In the genomic region with DNA sequence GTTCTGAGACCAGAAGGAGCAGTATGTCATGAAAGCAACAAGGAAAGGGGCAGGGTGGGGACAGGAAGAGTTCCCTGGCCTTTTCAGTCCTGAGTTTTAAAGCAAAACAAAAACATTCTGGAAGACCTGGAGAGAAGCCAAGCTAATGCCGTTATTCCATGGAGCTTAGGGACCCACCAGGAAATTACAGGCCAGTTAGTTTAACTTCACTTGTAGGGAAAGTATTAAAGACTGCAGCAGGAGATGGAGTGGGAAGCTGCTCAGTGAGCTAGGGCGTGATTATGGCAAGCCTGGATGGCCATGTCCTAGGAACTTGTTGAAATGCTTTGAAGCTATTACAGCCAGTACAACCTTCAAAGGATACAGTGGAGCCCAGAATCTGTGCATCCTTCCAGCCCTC, we compare ENCODE assay signal across 34 mouse cellular contexts. TPM values are rescaled to one million over a fixed set of nuclear protein-coding genes. Genes with fewer than 3 reads are reported as not detected.
A peak's percentile ranks its signal among the peaks of the same experiment; 100 is the strongest.
DNase-seq lines count a peak whose midpoint lies in the region; ATAC-seq and TF ChIP-seq lines count a peak whose summit lies in the region.
"Had no signal": no experiment of that assay in that cellular context is flagged by ENCODE, and none has a peak within 500 bp of the region (broad histone marks: within the 10 kb centered on the region; RNA-seq: fewer than 3 reads in every experiment).

No protein-coding gene starts in this region.

- no peak for ATAC-seq in embryonic facial prominence, embryonic 14.5 days (ENCODE audit: low read depth)
- no peak for ATAC-seq in lung, embryonic 14.5 days (ENCODE audit: insufficient read depth)
- ATAC-seq in limb, embryonic 14.5 days (ENCODE audit: low FRiP score, low read depth) = peak; percentile 55
- ATAC-seq: activated CD4-positive, CD25-positive, alpha-beta regulatory T cell, adult 4 months; hindbrain, postnatal 0 days; intestine, embryonic 15.5 days had no signal

- intact Hi-C loops in heart, postnatal 10 days (cut with DNase I) = no loop called here

- TF ChIP-seq CTCF in lung, embryonic 14.5 days (IDR thresholded peaks at IDR 0.05; ENCODE audit: low read depth) = no peak

- H3K4me2 ChIP-seq in embryonic facial prominence, embryonic 14.5 days (ENCODE audit: low read depth, low read length) = no peak overlapping the region
- H3K4me2 ChIP-seq in lung, embryonic 14.5 days = no peak overlapping the region
- no peak overlapping the region for H3K4me2 ChIP-seq in limb, embryonic 14.5 days (replicated peaks; ENCODE audit: low read depth, low read length, severe bottlenecking)
- H3K4me2 ChIP-seq: embryonic facial prominence, embryonic 12.5 days; heart, embryonic 13.5 days; hindbrain, embryonic 12.5 days; intestine, embryonic 15.5 days; liver, embryonic 11.5 days; midbrain, embryonic 11.5 days; neural tube, embryonic 13.5 days had no signal

- no peak overlapping the region for H3K4me3 ChIP-seq in embryonic facial prominence, embryonic 14.5 days (ENCODE audit: low read depth, low read length)
- no peak overlapping the region for H3K4me3 ChIP-seq in embryonic facial prominence, embryonic 10.5 days
- no peak overlapping the region for H3K4me3 ChIP-seq in lung, embryonic 14.5 days (ENCODE audit: low read depth, low read length)
- no peak overlapping the region for H3K4me3 ChIP-seq in limb, embryonic 14.5 days (replicated peaks; ENCODE audit: low read length)
- H3K4me3 ChIP-seq: embryonic facial prominence, embryonic 12.5 days; forebrain, embryonic 10.5 days; heart, embryonic 13.5 days; hindbrain, embryonic 12.5 days; intestine, embryonic 15.5 days; neural tube, embryonic 13.5 days had no signal

- H3K36me3 ChIP-seq in embryonic facial prominence, embryonic 14.5 days (ENCODE audit: control insufficient read depth, insufficient read depth, low read length) = no peaks in the 10 kb centered on the region
- no peaks in the 10 kb centered on the region for H3K36me3 ChIP-seq in embryonic facial prominence, embryonic 10.5 days (replicated peaks)
- H3K36me3 ChIP-seq in lung, embryonic 14.5 days (ENCODE audit: insufficient read depth) = no peaks in the 10 kb centered on the region
- H3K36me3 ChIP-seq in limb, embryonic 14.5 days (ENCODE audit: control insufficient read depth, insufficient read depth, low read length) = no peaks in the 10 kb centered on the region
- H3K36me3 ChIP-seq: embryonic facial prominence, embryonic 12.5 days; forebrain, embryonic 10.5 days; heart, embryonic 13.5 days; hindbrain, embryonic 12.5 days; intestine, embryonic 15.5 days; neural tube, embryonic 13.5 days had no signal

- no peak overlapping the region for H3K9ac ChIP-seq in embryonic facial prominence, embryonic 14.5 days (ENCODE audit: low read depth, low read length)
- no peak overlapping the region for H3K9ac ChIP-seq in lung, embryonic 14.5 days
- H3K9ac ChIP-seq in limb, embryonic 14.5 days (ENCODE audit: low read depth, low read length, severe bottlenecking) = no peak overlapping the region
- H3K9ac ChIP-seq: embryonic facial prominence, embryonic 12.5 days; heart, embryonic 13.5 days; hindbrain, embryonic 12.5 days; intestine, embryonic 15.5 days; neural tube, embryonic 13.5 days had no signal

- no peak for TF ChIP-seq POLR2A in limb, embryonic 14.5 days (IDR thresholded peaks at IDR 0.05; ENCODE audit: borderline replicate concordance, extremely low read depth, insufficient read depth, insufficient read length)

- DNase-seq in embryonic facial prominence, embryonic 14.5 days (ENCODE audit: low spot score) = peak; percentile 56
- DNase-seq in embryonic facial prominence, embryonic 10.5 days (ENCODE audit: low spot score) = no peak
- DNase-seq in heart, postnatal 10 days = peak; percentile 7 to 18
- no peak for DNase-seq in heart, adult 8-10 months (ENCODE audit: low spot score)
- DNase-seq in lung, embryonic 14.5 days = peak; percentile 65
- no peak for DNase-seq in lung, postnatal 25 days (ENCODE audit: low spot score)
- peak; percentile 82 for DNase-seq in limb, embryonic 14.5 days (ENCODE audit: low spot score)
- no peak for DNase-seq in thymus, postnatal 0 days (ENCODE audit: low spot score)
- DNase-seq: adrenal gland, adult 2 months; cerebellum, adult 8-10 months; cerebellum, postnatal 36 days; gastrocnemius, postnatal 10 days; kidney, adult 2 months; kidney, postnatal 36 days; lung, postnatal 14 days; right cerebral cortex, postnatal 4 days; thymus, adult 18-20 months; thymus, postnatal 36 days had no signal

- WGBS in embryonic facial prominence, embryonic 14.5 days = 45% methylated on average over 2 of the region's 2 CpGs
- 69% methylated on average over 2 of the region's 2 CpGs for WGBS in embryonic facial prominence, embryonic 10.5 days
- 49% methylated on average over 2 of the region's 2 CpGs for WGBS in lung, embryonic 14.5 days
- 17% methylated on average over 2 of the region's 2 CpGs for WGBS in limb, embryonic 14.5 days

- no peaks in the 10 kb centered on the region for H3K27me3 ChIP-seq in embryonic facial prominence, embryonic 14.5 days (replicated peaks; ENCODE audit: control insufficient read depth, insufficient read depth, low read length)
- no peaks in the 10 kb centered on the region for H3K27me3 ChIP-seq in embryonic facial prominence, embryonic 10.5 days (replicated peaks; ENCODE audit: low read depth, poor library complexity, severe bottlenecking)
- H3K27me3 ChIP-seq in lung, embryonic 14.5 days (ENCODE audit: insufficient read depth, low read length) = no peaks in the 10 kb centered on the region
- no peaks in the 10 kb centered on the region for H3K27me3 ChIP-seq in limb, embryonic 14.5 days (ENCODE audit: control insufficient read depth, insufficient read depth, low read length)
- H3K27me3 ChIP-seq: CH12.LX; embryonic facial prominence, embryonic 12.5 days; heart, embryonic 13.5 days; hindbrain, embryonic 12.5 days; intestine, embryonic 15.5 days; neural tube, embryonic 13.5 days had no signal

- H3K4me1 ChIP-seq in embryonic facial prominence, embryonic 14.5 days (ENCODE audit: control insufficient read depth, insufficient read depth, low read length) = peaks cover 6% of the 10 kb centered on the region; the same call in 1 of the 2 replicates
- H3K4me1 ChIP-seq in embryonic facial prominence, embryonic 10.5 days = 0 out of 2 replicates have a peak, but pooled peaks cover 4% of the 10 kb centered on the region
- no peaks in the 10 kb centered on the region for H3K4me1 ChIP-seq in lung, embryonic 14.5 days (ENCODE audit: insufficient read depth)
- peaks cover 6% of the 10 kb centered on the region; the same call in 1 of the 2 replicates for H3K4me1 ChIP-seq in limb, embryonic 14.5 days (ENCODE audit: control insufficient read depth, insufficient read depth, low read length)
- H3K4me1 ChIP-seq: embryonic facial prominence, embryonic 12.5 days; forebrain, embryonic 10.5 days; heart, embryonic 13.5 days; hindbrain, embryonic 12.5 days; intestine, embryonic 15.5 days; neural tube, embryonic 13.5 days had no signal

- H3K9me3 ChIP-seq in embryonic facial prominence, embryonic 14.5 days (ENCODE audit: control insufficient read depth, low read length) = no peaks in the 10 kb centered on the region
- no peaks in the 10 kb centered on the region for H3K9me3 ChIP-seq in embryonic facial prominence, embryonic 10.5 days
- no peaks in the 10 kb centered on the region for H3K9me3 ChIP-seq in lung, embryonic 14.5 days (ENCODE audit: low read depth, low read length)
- H3K9me3 ChIP-seq in limb, embryonic 14.5 days (ENCODE audit: control insufficient read depth, low read length) = no peaks in the 10 kb centered on the region
- H3K9me3 ChIP-seq: embryonic facial prominence, embryonic 12.5 days; forebrain, embryonic 10.5 days; heart, embryonic 13.5 days; hindbrain, embryonic 12.5 days; intestine, embryonic 15.5 days; neural tube, embryonic 13.5 days had no signal

- no peak overlapping the region for H3K27ac ChIP-seq in embryonic facial prominence, embryonic 14.5 days (replicated peaks; ENCODE audit: low read depth, low read length)
- no peak overlapping the region for H3K27ac ChIP-seq in embryonic facial prominence, embryonic 10.5 days (replicated peaks)
- no peak overlapping the region for H3K27ac ChIP-seq in lung, embryonic 14.5 days (ENCODE audit: low read depth)
- H3K27ac ChIP-seq in limb, embryonic 14.5 days (replicated peaks; ENCODE audit: low read depth, low read length) = no peak overlapping the region
- H3K27ac ChIP-seq: embryonic facial prominence, embryonic 12.5 days; forebrain, embryonic 10.5 days; heart, embryonic 13.5 days; hindbrain, embryonic 12.5 days; hindbrain, postnatal 0 days; intestine, embryonic 15.5 days; neural tube, embryonic 13.5 days; stomach, postnatal 0 days had no signal

RNA-seq across cellular contexts. Expression of a gene that starts 60.0 kb away (rescaled TPM):
- 1.7 and 2.4 TPM in 2 replicates for polyA plus RNA-seq in embryonic facial prominence, embryonic 14.5 days (2014; fragmentation: Nextera tagmentation; extraction: Ambion mirVana)
- 0.29 and 0.47 TPM in 2 replicates for polyA plus RNA-seq in embryonic facial prominence, embryonic 10.5 days (2016; fragmentation: Nextera tagmentation; extraction: Ambion mirVana)
- total RNA-seq in heart, postnatal 10 days (2021) = under 1 TPM; 0.02 to 0.05 TPM
- total RNA-seq in heart, adult 8-10 months (2022) = not detected
- polyA plus RNA-seq in lung, embryonic 14.5 days (2014; fragmentation: Nextera tagmentation; extraction: Ambion mirVana) = 1.2 and 1.9 TPM in 2 replicates
- polyA plus RNA-seq in limb, embryonic 14.5 days (2012; rRNA removed) = 0.73 and 0.88 TPM in 2 replicates
- polyA plus RNA-seq in limb, embryonic 14.5 days (2014; fragmentation: Nextera tagmentation; extraction: Ambion mirVana) = 0.74 and 1.9 TPM in 2 replicates
- polyA plus RNA-seq in thymus, postnatal 0 days (2015; fragmentation: Nextera tagmentation; extraction: Ambion mirVana) = 0.18 and 0.21 TPM in 2 replicates
- total RNA-seq: adrenal gland, adult 2 months; CH12.LX; heart, postnatal 25 days; megakaryocyte, adult 5-6 weeks had no signal
- polyA plus RNA-seq: activated CD4-positive, CD25-positive, alpha-beta regulatory T cell, adult 4 months; C2C12; liver, embryonic 11.5 days; spleen, adult 2 months; stomach, postnatal 0 days had no signal

Comparison
In these comparisons a context has a peak if more than half of its experiments do, and no peak if none do; other contexts are left out.
1. DNase-seq: peak in embryonic facial prominence, embryonic 14.5 days (single experiment), heart, postnatal 10 days (2 of 2), lung, embryonic 14.5 days (single experiment) and limb, embryonic 14.5 days (single experiment); none in embryonic facial prominence, embryonic 10.5 days (single experiment), heart, adult 8-10 months (single experiment), lung, postnatal 25 days (single experiment) and thymus, postnatal 0 days (single experiment).